Mouse (Mus musculus) midbrain, embryonic 10.5 days (tissue): ENCODE data around the gene Wdtc1. TPM values are rescaled to one million over a fixed set of nuclear protein-coding genes. Genes with fewer than 3 reads are reported as not detected.

ENCODE experiments used
- DNase-seq: peaks from one replicate; pipeline ENCODE4 v3.0.0-alpha.2; 2017; ENCODE audit warnings: low spot score
- H3K27ac ChIP-seq: fragments of 300-500 bp; sonication (generic); replicated peaks from 2 replicates; pipeline ENCODE4 v1.5.1; 2016; ENCODE audit warnings: mild to moderate bottlenecking
- H3K27me3 ChIP-seq: fragments of 300-500 bp; sonication (generic); 2 replicates; pipeline ENCODE4 v1.6.1; 2016; ENCODE audit warnings: low read depth, mild to moderate bottlenecking; ENCODE audit not compliant: poor library complexity, severe bottlenecking
- H3K36me3 ChIP-seq: fragments of 300-500 bp; sonication (generic); 2 replicates; pipeline ENCODE4 v1.6.1; 2016; ENCODE audit warnings: mild to moderate bottlenecking, moderate library complexity
- H3K4me1 ChIP-seq: fragments of 300-500 bp; sonication (generic); 2 replicates; pipeline ENCODE4 v1.6.1; 2016
- H3K4me3 ChIP-seq: fragments of 300-500 bp; sonication (generic); 2 replicates; pipeline ENCODE4 v1.5.1; 2016; ENCODE audit warnings: mild to moderate bottlenecking, moderate library complexity
- H3K9me3 ChIP-seq: fragments of 300-500 bp; sonication (generic); replicated peaks from 2 replicates; pipeline ENCODE4 v1.6.1; 2016; ENCODE audit warnings: mild to moderate bottlenecking
- WGBS: fragments of 180-500 bp; shearing (Covaris S2); methylation state at CpG from one replicate; pipeline ENCODE4 v1.1.7; 2016; 5-methylcytosine and 5-hydroxymethylcytosine counted together
- polyA plus RNA-seq: library from polyadenylated mRNA; unstranded; fragments of >200 nt; fragmentation: Nextera tagmentation; extraction: Ambion mirVana; gene quantifications from 2 replicates; pipeline ENCODE4 v1.2.1, GENCODE M21; 2016

Gene Wdtc1
- polyA plus RNA-seq, 1 experiment from 2014 or later, result 19.2 TPM

DNA sequence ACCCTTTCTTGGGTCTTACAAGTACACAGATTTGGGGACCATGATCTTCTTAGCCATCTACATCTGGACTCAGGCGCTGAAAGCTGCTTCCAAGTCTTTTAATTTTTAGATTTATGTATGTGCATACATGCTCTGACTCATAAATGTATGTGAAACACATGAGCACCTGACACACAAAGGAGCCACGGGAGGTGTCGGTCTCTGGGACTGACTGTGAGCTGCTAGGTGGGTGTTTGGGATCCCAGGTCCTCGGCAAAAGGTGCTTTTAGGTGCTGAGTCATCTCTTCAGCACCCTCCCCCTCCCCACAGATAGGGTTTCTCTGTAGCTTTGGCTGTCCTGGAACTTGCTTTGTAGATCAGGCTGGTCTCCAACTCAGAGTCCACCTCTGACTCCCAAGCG is 89.5 kb downstream of the Wdtc1 start:
- H3K27me3 ChIP-seq, result peaks cover 5% of the 10 kb centered on the region
- H3K4me1 ChIP-seq, result no peaks in the 10 kb centered on the region
- peaks cover 59% of the 10 kb centered on the region for H3K36me3 ChIP-seq
- peaks cover 15% of the 10 kb centered on the region for H3K9me3 ChIP-seq
- 94% methylated on average over 5 of the region's 5 CpGs for WGBS
- DNase-seq, result no peak
- no peak overlapping the region for H3K4me3 ChIP-seq
- H3K27ac ChIP-seq, result no peak overlapping the region

GRCm38 (mm10) chr4:133262882-133263281 is 90.4 kb downstream of the Wdtc1 start, which contains the start of gene Sytl1:
Gene Sytl1 (minus strand): TSS chr4:133263113.
- Histone ChIP-seq H3K9me3 (peaks cover 15% of the 10 kb centered on the region), H3K36me3 (peaks cover 50% of the 10 kb centered on the region), H3K27me3 (peaks cover 12% of the 10 kb centered on the region), H3K4me1 (no peaks in the 10 kb centered on the region), H3K27ac (0 out of 2 replicates have a peak within 1 kb of the TSS, but pooled peaks have one; percentile 39), H3K4me3 (no peak within 1 kb of the TSS)
- 34% methylated on average over 7 of the region's 7 CpGs for WGBS
- no peak for DNase-seq

DNA sequence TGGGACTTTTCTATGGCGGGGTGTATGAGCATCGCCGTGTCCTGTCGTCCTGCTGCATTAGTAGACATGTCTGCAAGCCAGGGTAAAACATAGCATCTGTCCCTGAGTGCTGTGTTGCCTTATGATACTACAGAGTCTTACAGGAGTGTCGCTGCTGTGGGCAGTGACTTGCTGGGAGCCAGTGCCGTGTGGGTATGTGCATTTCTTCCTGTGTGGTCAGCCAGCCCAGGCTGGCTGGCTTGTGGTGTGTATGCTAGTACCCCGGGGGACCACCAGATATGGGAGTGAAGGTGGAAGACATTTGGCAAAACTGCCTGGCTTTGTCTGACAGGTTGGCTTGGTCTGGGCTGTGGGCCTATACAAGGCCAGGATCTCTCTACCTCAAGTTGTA is 90.9 kb downstream of the Wdtc1 start:
- no peak overlapping the region for H3K4me3 ChIP-seq
- 0 out of 2 replicates have a peak overlapping the region, but pooled peaks have one; percentile 39 for H3K27ac ChIP-seq
- H3K4me1 ChIP-seq, result no peaks in the 10 kb centered on the region
- peaks cover 45% of the 10 kb centered on the region for H3K36me3 ChIP-seq
- WGBS, result 69% methylated on average over 7 of the region's 7 CpGs
- peaks cover 15% of the 10 kb centered on the region for H3K9me3 ChIP-seq
- DNase-seq, result no peak
- H3K27me3 ChIP-seq, result peaks cover 17% of the 10 kb centered on the region

DNA sequence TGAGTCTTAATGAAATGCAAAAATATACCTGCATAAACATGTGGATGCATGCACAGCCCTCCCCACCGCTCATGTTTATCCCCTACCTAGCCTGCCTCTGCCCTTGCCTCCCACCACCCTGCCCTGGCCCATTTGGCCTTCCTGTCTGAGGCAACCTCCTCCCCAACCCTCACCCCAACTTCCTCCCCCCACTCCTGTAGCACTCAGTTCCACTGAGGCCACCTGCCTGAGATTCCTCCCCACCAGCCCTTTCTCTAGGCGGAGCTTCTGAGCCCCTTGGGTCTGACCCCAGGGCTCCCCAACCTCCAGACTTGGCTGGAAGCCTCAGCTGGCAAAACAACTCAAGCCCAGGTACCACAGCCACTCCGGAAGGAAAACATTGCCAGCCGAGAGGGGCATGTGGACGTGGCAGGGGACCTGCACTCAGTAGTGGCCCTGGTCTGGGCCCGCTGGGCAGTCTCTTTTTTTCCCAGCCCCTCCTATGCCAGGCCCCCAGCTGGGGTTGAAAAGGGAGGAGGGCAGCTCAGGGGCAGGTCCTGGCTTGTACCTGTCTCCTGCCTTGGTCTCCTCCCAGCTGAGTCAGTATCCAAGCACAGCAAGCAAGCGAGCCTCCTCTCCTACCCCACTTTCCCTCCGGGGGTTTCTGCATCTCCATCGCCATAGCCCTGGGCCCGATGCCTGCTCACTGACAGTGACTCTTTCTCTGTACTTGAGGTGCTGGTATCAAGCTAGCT is 91.5 kb downstream of the Wdtc1 start:
- WGBS, result 51% methylated on average over 10 of the region's 10 CpGs
- peaks cover 40% of the 10 kb centered on the region for H3K36me3 ChIP-seq
- no peak overlapping the region for H3K4me3 ChIP-seq
- peaks cover 23% of the 10 kb centered on the region for H3K27me3 ChIP-seq
- 0 out of 2 replicates have a peak overlapping the region, but pooled peaks have one; percentile 39 for H3K27ac ChIP-seq
- no peak for DNase-seq
- peaks cover 5% of the 10 kb centered on the region for H3K4me1 ChIP-seq
- H3K9me3 ChIP-seq, result peaks cover 15% of the 10 kb centered on the region

DNA sequence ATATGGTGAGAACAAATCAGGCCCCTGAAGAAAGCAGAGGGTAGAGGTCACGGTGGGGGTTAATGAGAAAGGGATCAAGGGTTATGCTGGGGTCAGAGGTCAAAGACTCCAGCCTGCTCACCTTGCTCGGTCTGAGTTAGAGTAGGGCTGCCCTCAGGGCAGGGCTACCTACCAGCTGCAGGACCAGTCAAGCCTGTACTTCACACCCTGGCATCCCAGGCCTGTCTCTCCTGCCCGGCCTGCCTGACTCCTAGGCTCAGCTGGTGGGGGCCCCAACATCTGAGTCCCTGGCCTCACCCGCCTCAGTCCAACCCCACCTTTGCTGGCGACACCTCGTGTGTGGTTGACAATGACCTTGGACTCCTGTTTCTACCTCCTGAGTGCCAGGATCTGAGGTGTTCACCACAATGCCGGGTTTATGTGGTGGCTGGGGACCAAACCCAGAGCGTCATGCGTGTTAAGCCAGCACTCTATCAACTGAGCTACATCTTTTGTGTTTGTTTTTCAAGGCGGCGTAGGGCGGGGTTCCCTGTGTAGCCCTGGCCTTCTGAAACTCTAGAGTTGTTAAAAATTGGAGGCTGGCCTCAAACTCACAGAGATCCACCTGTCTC is 95.4 kb downstream of the Wdtc1 start:
- Histone ChIP-seq H3K27ac (no peak overlapping the region), H3K36me3 (peaks cover under 1% of the 10 kb centered on the region; the same call in 1 of the 2 replicates), H3K9me3 (no peaks in the 10 kb centered on the region), H3K27me3 (peaks cover 62% of the 10 kb centered on the region), H3K4me3 (no peak overlapping the region), H3K4me1 (peaks cover 7% of the 10 kb centered on the region)
- DNase-seq, result no peak
- WGBS, result 81% methylated on average over 12 of the region's 12 CpGs

GRCm38 (mm10) chr4:133257230-133257629 is 96.1 kb downstream of the Wdtc1 start:
- Histone ChIP-seq H3K9me3 (no peaks in the 10 kb centered on the region), H3K27me3 (peaks cover 68% of the 10 kb centered on the region), H3K27ac (no peak overlapping the region), H3K4me3 (no peak overlapping the region), H3K4me1 (peaks cover 7% of the 10 kb centered on the region), H3K36me3 (no peaks in the 10 kb centered on the region)
- WGBS, result 32% methylated on average over 12 of the region's 12 CpGs
- no peak for DNase-seq

- no peak for DNase-seq
- H3K4me3 ChIP-seq, result 0 out of 2 replicates have a peak overlapping the region, but pooled peaks have one; percentile 14
- H3K4me1 ChIP-seq, result peaks cover 7% of the 10 kb centered on the region
- no peaks in the 10 kb centered on the region for H3K36me3 ChIP-seq
- H3K27me3 ChIP-seq, result peaks cover 72% of the 10 kb centered on the region
- H3K27ac ChIP-seq, result 0 out of 2 replicates have a peak overlapping the region, but pooled peaks have one; percentile 15
- 20% methylated on average over 24 of the region's 24 CpGs for WGBS
- no peaks in the 10 kb centered on the region for H3K9me3 ChIP-seq
Measured at GRCm38 (mm10) chr4:133256820-133257219, 96.5 kb downstream of the Wdtc1 start.

- Histone ChIP-seq H3K27ac (no peak overlapping the region), H3K4me1 (peaks cover 22% of the 10 kb centered on the region), H3K9me3 (no peaks in the 10 kb centered on the region), H3K4me3 (no peak overlapping the region), H3K36me3 (no peaks in the 10 kb centered on the region), H3K27me3 (peaks cover 87% of the 10 kb centered on the region)
- no peak for DNase-seq
- 68% methylated on average over 6 of the region's 6 CpGs for WGBS
Measured at GRCm38 (mm10) chr4:133255392-133255791, 97.9 kb downstream of the Wdtc1 start.

DNA sequence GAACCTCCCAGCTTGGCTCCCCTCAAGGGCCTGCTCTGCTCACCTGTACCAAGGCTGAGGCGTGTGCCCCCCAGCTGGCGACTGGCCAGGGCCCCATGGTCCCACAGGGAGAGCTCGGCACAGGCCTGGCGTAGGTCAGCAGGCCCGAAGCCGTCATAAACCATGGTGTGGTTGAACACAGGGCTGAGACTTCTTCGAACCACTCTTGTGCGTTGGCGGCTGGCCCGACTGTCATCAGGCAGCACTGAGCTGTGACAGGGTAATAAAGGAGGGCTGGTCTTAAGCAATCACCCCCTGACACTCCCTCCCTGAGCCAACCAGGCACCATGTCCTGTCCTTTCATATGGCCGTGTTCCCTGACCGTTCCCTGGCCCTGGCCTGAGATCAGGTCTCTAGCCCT is 99.9 kb downstream of the Wdtc1 start:
- Histone ChIP-seq H3K4me1 (peaks cover 27% of the 10 kb centered on the region), H3K36me3 (no peaks in the 10 kb centered on the region), H3K9me3 (no peaks in the 10 kb centered on the region), H3K27me3 (peaks cover 100% of the 10 kb centered on the region), H3K4me3 (no peak overlapping the region), H3K27ac (no peak overlapping the region)
- WGBS, result 88% methylated on average over 12 of the region's 12 CpGs
- DNase-seq, result no peak

- Histone ChIP-seq H3K27ac (no peak overlapping the region), H3K9me3 (no peaks in the 10 kb centered on the region), H3K27me3 (peaks cover 100% of the 10 kb centered on the region), H3K4me3 (no peak overlapping the region; the same call in 1 of the 2 replicates), H3K4me1 (peaks cover 27% of the 10 kb centered on the region), H3K36me3 (no peaks in the 10 kb centered on the region)
- 27% methylated on average over 4 of the region's 4 CpGs for WGBS
- DNase-seq, result no peak
Measured at GRCm38 (mm10) chr4:133252089-133252488, 101.2 kb downstream of the Wdtc1 start.

DNA sequence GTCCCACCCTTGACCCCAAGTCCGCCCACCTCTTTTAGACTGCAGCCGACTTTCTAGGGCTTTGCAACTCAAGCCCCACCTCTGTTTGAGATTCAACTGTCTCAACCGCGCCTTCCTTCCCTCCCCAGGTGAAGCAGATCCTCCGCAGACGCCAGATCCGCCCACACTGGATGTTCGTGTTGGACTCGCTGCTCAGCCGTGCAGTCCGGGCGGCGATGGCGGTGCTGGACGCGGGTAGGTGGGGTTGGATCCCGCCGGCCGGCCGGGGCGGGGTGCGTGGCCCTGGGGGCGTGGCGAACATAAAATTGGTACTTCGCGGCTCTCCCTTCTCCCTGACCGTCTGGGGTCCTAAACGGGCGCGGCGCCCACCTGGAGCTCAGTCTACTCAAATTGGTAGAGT is 102.1 kb downstream of the Wdtc1 start:
- 0% methylated on average over 31 of the region's 31 CpGs for WGBS
- Histone ChIP-seq H3K4me3 (peak overlapping the region; percentile 57), H3K36me3 (no peaks in the 10 kb centered on the region), H3K9me3 (no peaks in the 10 kb centered on the region), H3K4me1 (peaks cover 24% of the 10 kb centered on the region), H3K27me3 (peaks cover 100% of the 10 kb centered on the region), H3K27ac (peak overlapping the region; percentile 38; the same call in 1 of the 2 replicates)
- peak; percentile 43 for DNase-seq

DNA sequence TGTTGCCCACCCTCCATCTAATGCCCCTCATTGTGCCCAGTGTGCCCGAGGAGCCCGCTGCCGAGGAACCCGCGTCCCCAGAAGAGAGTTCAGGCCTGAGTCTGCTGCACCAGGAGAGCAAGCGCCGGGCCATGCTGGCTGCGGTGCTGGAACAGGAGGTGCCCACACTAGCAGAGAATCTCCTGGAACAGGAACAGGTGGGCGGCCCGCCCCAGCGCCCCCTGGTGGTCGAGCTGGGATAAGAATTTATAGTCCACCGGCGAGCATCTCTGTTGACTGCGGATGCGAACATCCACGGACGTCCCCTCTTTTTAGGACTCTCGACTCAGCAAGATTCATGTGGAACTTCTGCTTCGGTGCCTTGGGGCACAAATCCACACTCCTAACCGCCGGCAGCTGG is 102.7 kb downstream of the Wdtc1 start:
- WGBS, result 2% methylated on average over 22 of the region's 22 CpGs
- peaks cover 100% of the 10 kb centered on the region for H3K27me3 ChIP-seq
- peak; percentile 82 for DNase-seq
- H3K27ac ChIP-seq, result peak overlapping the region; percentile 55; the same call in 1 of the 2 replicates
- no peaks in the 10 kb centered on the region for H3K36me3 ChIP-seq
- peak overlapping the region; percentile 57 for H3K4me3 ChIP-seq
- H3K4me1 ChIP-seq, result peaks cover 24% of the 10 kb centered on the region
- no peaks in the 10 kb centered on the region for H3K9me3 ChIP-seq
